Mouse (Mus musculus): ENCODE measurements around the gene C1qa.

GRCm38 (mm10) chr4:136862411-136862810 lies 36.2 kb downstream of the C1qa start:
- TF ChIP-seq MYOD1 (IDR thresholded peaks at IDR 0.05; ENCODE audit: control insufficient read depth in 1 of 3, insufficient read length in 2 of 3, low read depth in 2 of 3) (no peak), E2F4 (IDR thresholded peaks at IDR 0.05; ENCODE audit: insufficient read depth) (no peak), TCF3 (IDR thresholded peaks at IDR 0.05; ENCODE audit: insufficient read length, low read depth) (no peak), CEBPB (IDR thresholded peaks at IDR 0.05; ENCODE audit: insufficient read depth, poor library complexity, severe bottlenecking) (no peak), MAX (IDR thresholded peaks at IDR 0.05; ENCODE audit: low read depth) (no peak), POLR2A (IDR thresholded peaks at IDR 0.05; ENCODE audit: insufficient read length, low read depth) (no peak), USF1 (IDR thresholded peaks at IDR 0.05; ENCODE audit: low read depth) (no peak), REST (IDR thresholded peaks at IDR 0.05; ENCODE audit: insufficient read depth, insufficient read length) (no peak), POLR2AphosphoS2 (IDR thresholded peaks at IDR 0.05; ENCODE audit: insufficient read length, low read depth) (no peak), TCF12 (IDR thresholded peaks at IDR 0.05; ENCODE audit: insufficient read depth, poor library complexity, severe bottlenecking) (no peak), SRF (IDR thresholded peaks at IDR 0.05; ENCODE audit: control insufficient read depth, insufficient read length, low read depth) (no peak), MYOG (IDR thresholded peaks at IDR 0.05; ENCODE audit: control insufficient read depth in 1 of 3, insufficient read depth in 1 of 3, insufficient read length in 2 of 3, low read depth in 2 of 3) (no peak)

All from myocyte (in vitro differentiated cells).